Mouse (Mus musculus) layer of hippocampus, adult 2 months (tissue): Measurements from ENCODE around the gene Agtpbp1. TPM values are rescaled to one million over a fixed set of nuclear protein-coding genes. Genes with fewer than 3 reads are reported as not detected.

Experiments
- DNase-seq, 2 experiments: peaks; one replicate each; pipeline ENCODE4 v3.0.0; 2022; ENCODE audit warnings: low spot score in 2 of 2
- H3K27ac ChIP-seq: fragments of 200-600 bp; 2 replicates; pipeline ENCODE4 v1.8.1; 2022
- H3K4me3 ChIP-seq: fragments of 200-600 bp; 2 replicates; pipeline ENCODE4 v1.8.1; 2022; ENCODE audit warnings: mild to moderate bottlenecking
- CTCF ChIP-seq: fragments of 200-600 bp; conservative IDR thresholded peaks from 2 replicates; pipeline ENCODE4 v1.8.1; 2022; ENCODE audit warnings: antibody characterized with exemption, mild to moderate bottlenecking, moderate library complexity
- total RNA-seq, 2 experiments: library from RNA; stranded (reverse); gene quantifications; 2 replicates each; pipeline ENCODE4 v1.2.3; 2021

Agtpbp1 gene
- total RNA-seq, 2 experiments from 2014 or later: 374 to 406 TPM

GRCm38 (mm10) chr13:59508584-59508983, 76.4 kb downstream of the Agtpbp1 start:
- no peak for DNase-seq
- Histone ChIP-seq H3K27ac (peak overlapping the region; percentile 19; the same call in 1 of the 2 replicates), H3K4me3 (no peak overlapping the region)
- TF ChIP-seq CTCF: no peak

DNA sequence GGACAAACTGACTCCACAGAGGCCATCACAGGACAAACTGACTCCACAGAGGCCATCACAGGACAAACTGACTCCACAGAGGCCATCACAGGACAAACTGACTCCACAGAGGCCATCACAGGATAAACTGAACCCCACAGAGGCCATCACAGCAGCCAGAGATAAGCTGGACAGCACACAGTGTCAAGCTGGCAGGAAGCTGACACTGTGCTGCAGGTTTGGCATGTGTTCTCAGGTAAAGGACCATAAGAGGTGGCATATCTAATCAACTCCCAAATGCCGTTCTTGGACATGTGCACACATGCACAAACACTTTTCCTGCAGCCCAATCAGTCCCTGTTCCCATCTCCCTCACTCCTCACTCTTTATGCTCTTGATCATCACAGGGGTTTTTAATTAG, 78.6 kb downstream of the Agtpbp1 start:
- Histone ChIP-seq H3K27ac (peak overlapping the region; percentile 87), H3K4me3 (no peak overlapping the region)
- no peak for DNase-seq
- TF ChIP-seq CTCF: no peak

GRCm38 (mm10) chr13:59505867-59506266, 79.2 kb downstream of the Agtpbp1 start:
- peak; percentile 32 to 51 for DNase-seq
- Histone ChIP-seq H3K4me3 (no peak overlapping the region), H3K27ac (peak overlapping the region; percentile 87)
- TF ChIP-seq CTCF: no peak

GRCm38 (mm10) chr13:59503581-59503980, 81.4 kb downstream of the Agtpbp1 start:
- DNase-seq: no peak
- no peak overlapping the region for H3K27ac ChIP-seq
- H3K4me3 ChIP-seq: no peak overlapping the region
- no peak for TF ChIP-seq CTCF

GRCm38 (mm10) chr13:59499831-59500230, 85.2 kb downstream of the Agtpbp1 start:
- no peak for TF ChIP-seq CTCF
- H3K27ac ChIP-seq: peak overlapping the region; percentile 66

GRCm38 (mm10) chr13:59499374-59499773, 85.7 kb downstream of the Agtpbp1 start:
- H3K27ac ChIP-seq: peak overlapping the region; percentile 66
- no peak for TF ChIP-seq CTCF
- H3K4me3 ChIP-seq: no peak overlapping the region
- DNase-seq: no peak

More at GRCm38 (mm10) chr13:59499831-59500230, 85.2 kb downstream of the Agtpbp1 start:
- DNase-seq: no peak
- H3K4me3 ChIP-seq: no peak overlapping the region

- no peak for DNase-seq
- H3K4me3 ChIP-seq: no peak overlapping the region
- no peak overlapping the region for H3K27ac ChIP-seq
- TF ChIP-seq CTCF: no peak
Measured at GRCm38 (mm10) chr13:59498191-59498590, 86.8 kb downstream of the Agtpbp1 start.

GRCm38 (mm10) chr13:59495839-59496238, 89.2 kb downstream of the Agtpbp1 start:
- Histone ChIP-seq H3K4me3 (no peak overlapping the region), H3K27ac (no peak overlapping the region)
- no peak for TF ChIP-seq CTCF
- DNase-seq: no peak

DNA sequence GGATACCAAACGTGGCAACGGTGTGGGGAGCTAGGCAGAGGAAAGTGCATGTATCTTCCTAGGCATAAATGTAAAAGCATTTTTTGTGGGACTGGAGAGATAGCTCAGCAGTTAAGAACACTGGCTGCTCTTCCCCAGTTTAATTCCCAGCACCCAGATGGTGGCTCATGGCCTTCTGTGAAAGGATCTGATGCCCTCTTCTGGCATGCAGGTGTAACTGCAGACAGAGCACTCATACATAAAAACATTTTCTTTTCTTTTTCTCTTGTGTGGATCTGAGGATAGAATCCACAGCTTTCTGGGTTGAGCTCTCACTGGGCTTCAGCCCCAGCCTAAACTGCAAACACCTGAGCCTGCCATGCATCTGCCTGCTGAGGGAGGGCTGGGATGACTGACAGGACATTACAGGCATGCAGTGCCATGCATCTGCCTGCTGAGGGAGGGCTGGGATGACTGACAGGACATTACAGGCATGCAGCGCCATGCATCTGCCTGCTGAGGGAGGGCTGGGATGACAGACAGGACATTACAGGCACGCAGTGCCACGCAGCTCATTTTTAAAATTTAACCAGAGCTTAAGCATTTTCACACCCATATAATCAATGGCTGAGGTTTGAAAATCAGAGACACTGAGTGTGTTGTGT, 90.3 kb downstream of the Agtpbp1 start:
- no peak overlapping the region for H3K27ac ChIP-seq
- H3K4me3 ChIP-seq: no peak overlapping the region
- TF ChIP-seq CTCF: peak; percentile 67
- DNase-seq: no peak

DNA sequence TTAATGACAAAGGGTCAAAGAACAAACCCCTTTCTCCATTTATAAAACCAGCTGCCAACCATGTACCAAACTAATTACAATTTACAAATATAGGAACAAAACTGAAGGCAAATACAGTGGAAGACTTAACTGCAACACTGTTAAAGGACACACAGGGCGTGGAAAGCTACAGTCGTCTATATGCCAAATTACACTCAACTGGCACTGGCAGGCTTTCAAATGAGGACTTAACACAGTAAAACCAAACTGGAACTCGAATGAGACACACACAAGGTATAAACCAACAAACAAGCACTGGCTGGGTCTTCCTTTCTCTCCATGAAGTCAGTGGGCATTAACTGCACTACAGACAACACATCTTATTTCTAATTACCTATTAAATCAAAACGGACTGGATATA, 94.3 kb downstream of the Agtpbp1 start:
- DNase-seq: no peak
- TF ChIP-seq CTCF: no peak
- peak overlapping the region; percentile 55 for H3K27ac ChIP-seq
- no peak overlapping the region for H3K4me3 ChIP-seq

GRCm38 (mm10) chr13:59489143-59489542, 95.9 kb downstream of the Agtpbp1 start:
- Histone ChIP-seq H3K27ac (peak overlapping the region; percentile 67), H3K4me3 (no peak overlapping the region)
- DNase-seq: peak in 1 of 2 experiments; percentile 56
- TF ChIP-seq CTCF: peak; percentile 75

- Histone ChIP-seq H3K27ac (no peak overlapping the region), H3K4me3 (no peak overlapping the region)
- no peak for TF ChIP-seq CTCF
- DNase-seq: no peak
Measured at GRCm38 (mm10) chr13:59487287-59487686, 97.7 kb downstream of the Agtpbp1 start.

DNA sequence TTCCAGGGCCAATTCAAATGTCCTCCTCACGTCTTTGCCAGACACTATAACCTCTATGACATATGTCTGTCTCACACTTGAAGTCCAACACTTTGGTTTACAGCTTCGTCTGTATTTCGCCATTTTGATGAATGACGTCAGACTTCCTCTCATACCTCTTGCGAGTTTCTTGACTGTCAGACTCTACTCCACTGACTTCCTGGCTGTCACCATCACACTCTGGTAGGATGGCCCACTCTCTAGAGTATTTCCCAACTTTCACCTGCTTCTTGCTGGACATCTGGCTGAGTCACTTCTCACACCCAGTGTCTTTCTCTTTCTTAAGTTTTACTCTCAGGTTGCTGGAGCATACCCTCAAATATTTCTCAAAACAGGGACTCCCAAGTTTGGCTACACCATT, 98.8 kb downstream of the Agtpbp1 start:
- no peak for TF ChIP-seq CTCF
- H3K4me3 ChIP-seq: no peak overlapping the region
- H3K27ac ChIP-seq: no peak overlapping the region
- DNase-seq: no peak

- no peak for TF ChIP-seq CTCF
- DNase-seq: no peak
- Histone ChIP-seq H3K4me3 (no peak overlapping the region), H3K27ac (no peak overlapping the region)
Measured at GRCm38 (mm10) chr13:59485456-59485855, 99.6 kb downstream of the Agtpbp1 start.
